Mouse (Mus musculus) liver, adult 2 months (tissue): ENCODE measurements around the gene Mfsd12. TPM values are rescaled to one million over a fixed set of nuclear protein-coding genes. Genes with fewer than 3 reads are reported as not detected.

Experiments
- DNase-seq: peaks from one replicate; pipeline ENCODE4 v3.0.0-alpha.2; 2011; ENCODE audit warnings: low read depth, low spot score; ENCODE audit errors: extremely low read depth
- H3K27ac ChIP-seq: fragments of 200-500 bp; replicated peaks from 2 replicates; pipeline ENCODE4 v1.5.1; 2012; ENCODE audit warnings: low read depth, mild to moderate bottlenecking, control low read depth, inconsistent platforms, low read length; ENCODE audit not compliant: insufficient read depth
- H3K27me3 ChIP-seq: fragments of 200-500 bp; 2 replicates; pipeline ENCODE4 v1.6.1; 2012; ENCODE audit warnings: mild to moderate bottlenecking, moderate library complexity, low read length, inconsistent platforms; ENCODE audit not compliant: control insufficient read depth, insufficient read depth
- H3K36me3 ChIP-seq: fragments of 200-500 bp; 2 replicates; pipeline ENCODE4 v1.6.1; 2012; ENCODE audit warnings: low read length, inconsistent platforms; ENCODE audit not compliant: control insufficient read depth, insufficient read depth
- H3K4me1 ChIP-seq: fragments of 200-500 bp; 2 replicates; pipeline ENCODE4 v1.6.1; 2011; ENCODE audit warnings: low read length; ENCODE audit not compliant: control insufficient read depth, insufficient read depth
- H3K4me3 ChIP-seq: fragments of 200-500 bp; 2 replicates; pipeline ENCODE4 v1.5.1; 2011; ENCODE audit warnings: low read depth, mild to moderate bottlenecking, control low read depth, low read length, moderate library complexity; ENCODE audit not compliant: insufficient read depth
- H3K79me2 ChIP-seq: fragments of 200-500 bp; 2 replicates; pipeline ENCODE4 v1.6.1; 2012; ENCODE audit warnings: inconsistent platforms, mild to moderate bottlenecking, low read length, moderate library complexity; ENCODE audit not compliant: control insufficient read depth, insufficient read depth
- H3K9ac ChIP-seq: fragments of 200-500 bp; 2 replicates; pipeline ENCODE4 v1.6.1; 2012; ENCODE audit warnings: low read depth, mild to moderate bottlenecking, control low read depth, inconsistent platforms, low read length
- CTCF ChIP-seq: fragments of 200-500 bp; IDR thresholded peaks from 2 replicates; pipeline ENCODE4 v1.5.1; 2011; ENCODE audit warnings: low read depth, low read length, control low read depth
- POLR2A ChIP-seq: fragments of 200-500 bp; IDR thresholded peaks from 2 replicates; pipeline ENCODE4 v1.6.1; 2011; ENCODE audit warnings: low read length, control low read depth; ENCODE audit not compliant: insufficient read depth; ENCODE audit errors: extremely low read depth
- WGBS: fragments of 180-500 bp; shearing (Covaris S2); methylation state at CpG from one replicate; pipeline ENCODE4 v1.1.7; 2018; 5-methylcytosine and 5-hydroxymethylcytosine counted together
- polyA plus RNA-seq: library from polyadenylated mRNA; depleted of rRNA; stranded (reverse); fragments of >200 nt; gene quantifications from 2 replicates; pipeline ENCODE4 v1.2.3, GENCODE M21; 2012
- total RNA-seq: library from RNA; depleted of rRNA; stranded (reverse); fragments of >200 nt; gene quantifications from 2 replicates; pipeline ENCODE4 v1.2.3, GENCODE M21; 2014

The Mfsd12 gene
- total and polyA plus RNA-seq, 2 experiments, result 5.3 to 12.8 TPM

DNA sequence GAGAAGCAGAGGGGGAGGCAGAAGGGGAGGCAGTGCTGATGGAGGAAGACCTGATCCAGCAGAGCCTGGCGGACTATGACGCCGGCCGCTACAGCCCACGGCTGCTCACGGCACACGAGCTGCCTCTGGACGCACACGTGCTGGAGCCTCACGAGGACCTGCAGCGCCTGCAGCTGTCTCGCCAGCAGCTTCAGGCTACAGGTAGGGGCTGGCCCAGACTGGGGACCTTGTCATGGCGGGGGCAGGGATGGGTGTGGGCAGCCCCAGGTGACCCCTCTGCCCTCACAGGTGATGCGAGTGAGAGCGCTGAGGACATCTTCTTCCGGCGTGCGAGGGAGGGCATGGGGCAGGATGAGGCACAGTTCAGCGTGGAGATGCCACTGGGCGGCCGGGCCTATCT, 32.1 kb upstream of the Mfsd12 start:
- H3K4me1 ChIP-seq, result peaks cover 2% of the 10 kb centered on the region
- 95% methylated on average over 21 of the region's 21 CpGs for WGBS
- no peak overlapping the region for H3K27ac ChIP-seq
- peaks cover 7% of the 10 kb centered on the region for H3K36me3 ChIP-seq
- TF ChIP-seq POLR2A (no peak), CTCF (no peak)
- peaks cover 9% of the 10 kb centered on the region; the same call in 1 of the 2 replicates for H3K79me2 ChIP-seq
- H3K4me3 ChIP-seq, result no peak overlapping the region
- no peak for DNase-seq
- H3K27me3 ChIP-seq, result no peaks in the 10 kb centered on the region
- no peak overlapping the region for H3K9ac ChIP-seq

DNA sequence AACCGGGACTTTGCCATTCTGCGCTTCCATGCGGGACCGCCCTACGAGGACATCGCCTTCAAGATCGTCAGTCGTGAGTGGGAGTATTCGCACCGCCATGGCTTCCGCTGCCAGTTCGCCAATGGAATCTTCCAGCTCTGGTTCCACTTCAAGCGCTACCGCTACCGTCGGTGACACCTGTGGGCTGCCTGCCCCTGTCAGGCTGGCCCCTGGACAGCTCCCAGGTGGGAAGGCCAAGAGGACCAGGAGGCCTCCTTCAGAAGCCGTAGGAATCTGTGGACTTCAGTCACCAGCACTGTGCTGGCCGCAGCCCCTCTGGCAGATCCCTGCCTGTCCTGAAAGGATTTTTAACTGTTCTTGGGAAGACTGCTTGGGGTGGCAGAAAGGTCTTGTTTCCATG, 31.5 kb upstream of the Mfsd12 start:
- Histone ChIP-seq H3K4me1 (peaks cover 2% of the 10 kb centered on the region), H3K27me3 (no peaks in the 10 kb centered on the region), H3K27ac (no peak overlapping the region), H3K4me3 (no peak overlapping the region), H3K9ac (no peak overlapping the region), H3K36me3 (peaks cover 7% of the 10 kb centered on the region), H3K79me2 (peaks cover 9% of the 10 kb centered on the region; the same call in 1 of the 2 replicates)
- DNase-seq, result no peak
- TF ChIP-seq POLR2A, result no peak
- TF ChIP-seq CTCF, result no peak
- 94% methylated on average over 18 of the region's 18 CpGs for WGBS

DNA sequence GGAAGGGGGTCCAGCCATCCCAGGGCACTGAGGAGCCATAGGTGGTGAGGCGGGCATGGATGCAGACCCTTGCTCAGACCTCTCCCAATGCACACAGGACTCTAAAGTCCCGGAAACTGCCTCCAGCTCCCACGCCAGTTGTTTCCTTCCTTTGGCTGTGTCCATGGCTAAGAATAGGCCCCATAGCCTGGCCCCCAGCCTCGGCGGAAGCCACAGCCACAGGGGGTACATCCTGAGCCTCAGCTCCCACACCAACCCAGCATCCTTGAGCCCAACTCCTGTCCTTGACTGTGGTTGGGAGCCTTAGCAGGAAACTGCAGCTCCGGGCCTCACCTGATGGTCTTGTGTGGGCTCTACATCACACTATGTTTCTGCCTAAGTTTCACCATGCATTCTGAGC, 30.4 kb upstream of the Mfsd12 start:
- peaks cover under 1% of the 10 kb centered on the region for H3K4me1 ChIP-seq
- no peak for DNase-seq
- no peak overlapping the region for H3K9ac ChIP-seq
- no peaks in the 10 kb centered on the region for H3K27me3 ChIP-seq
- H3K4me3 ChIP-seq, result no peak overlapping the region
- no peak for TF ChIP-seq POLR2A
- no peak for TF ChIP-seq CTCF
- peaks cover 7% of the 10 kb centered on the region for H3K36me3 ChIP-seq
- 65% methylated on average over 6 of the region's 6 CpGs for WGBS
- peaks cover 6% of the 10 kb centered on the region; the same call in 1 of the 2 replicates for H3K79me2 ChIP-seq
- peak overlapping the region; percentile 47 for H3K27ac ChIP-seq

DNA sequence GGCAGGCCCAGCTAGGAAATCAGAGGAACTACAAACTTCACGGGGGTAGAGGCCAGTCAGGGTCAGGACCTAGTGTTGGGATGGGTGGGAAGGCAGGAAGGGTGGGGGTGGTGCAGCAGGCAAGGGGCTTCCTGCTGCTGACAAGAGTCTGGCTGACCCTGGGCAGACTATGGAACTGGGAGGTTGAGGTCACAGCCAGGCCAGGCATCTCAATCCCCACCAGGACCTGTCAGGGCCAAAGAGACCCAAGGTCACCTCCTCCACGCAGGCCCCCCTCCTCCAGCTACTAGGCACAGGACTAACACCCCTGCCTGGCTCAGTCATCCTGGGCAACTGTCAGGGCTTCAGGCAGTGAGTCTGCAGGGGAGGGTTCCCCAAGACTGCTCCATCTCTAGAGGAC, 29.3 kb upstream of the Mfsd12 start:
- no peak for DNase-seq
- H3K36me3 ChIP-seq, result peaks cover 7% of the 10 kb centered on the region
- TF ChIP-seq POLR2A (no peak), CTCF (no peak)
- peak overlapping the region; percentile 37; the same call in 1 of the 2 replicates for H3K4me3 ChIP-seq
- H3K4me1 ChIP-seq, result no peaks in the 10 kb centered on the region; the same call in 1 of the 2 replicates
- H3K27me3 ChIP-seq, result no peaks in the 10 kb centered on the region
- 0 out of 2 replicates have a peak overlapping the region, but pooled peaks have one; percentile 5 for H3K9ac ChIP-seq
- 18% methylated on average over 2 of the region's 2 CpGs for WGBS
- H3K79me2 ChIP-seq, result 0 out of 2 replicates have a peak, but pooled peaks cover under 1% of the 10 kb centered on the region
- H3K27ac ChIP-seq, result peak overlapping the region; percentile 61

DNA sequence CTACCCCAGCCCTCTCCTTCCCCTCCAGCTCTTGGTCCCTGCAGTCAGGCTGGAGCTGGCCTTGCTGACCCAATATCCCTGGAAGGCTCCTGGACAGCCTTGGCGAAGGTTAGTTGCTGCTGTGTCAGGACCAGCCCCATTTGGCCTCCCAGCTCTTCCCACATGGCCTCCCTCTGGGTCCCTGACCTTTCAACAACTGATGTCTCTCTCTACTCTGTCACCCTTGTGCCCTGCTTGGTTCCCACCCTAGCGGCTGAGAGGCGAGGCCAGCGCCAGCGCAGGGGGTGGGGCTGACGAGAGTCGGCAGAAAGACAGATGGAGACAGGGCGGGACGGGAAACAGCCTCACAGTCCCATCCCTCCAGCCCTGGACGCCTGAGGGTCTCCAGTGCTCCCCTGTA, 28.9 kb upstream of the Mfsd12 start, which contains the start of gene Tbxa2r:
TSS of gene Tbxa2r (plus strand) at position 346 of the 400 bp plus-strand sequence.
- no peak for DNase-seq

DNA sequence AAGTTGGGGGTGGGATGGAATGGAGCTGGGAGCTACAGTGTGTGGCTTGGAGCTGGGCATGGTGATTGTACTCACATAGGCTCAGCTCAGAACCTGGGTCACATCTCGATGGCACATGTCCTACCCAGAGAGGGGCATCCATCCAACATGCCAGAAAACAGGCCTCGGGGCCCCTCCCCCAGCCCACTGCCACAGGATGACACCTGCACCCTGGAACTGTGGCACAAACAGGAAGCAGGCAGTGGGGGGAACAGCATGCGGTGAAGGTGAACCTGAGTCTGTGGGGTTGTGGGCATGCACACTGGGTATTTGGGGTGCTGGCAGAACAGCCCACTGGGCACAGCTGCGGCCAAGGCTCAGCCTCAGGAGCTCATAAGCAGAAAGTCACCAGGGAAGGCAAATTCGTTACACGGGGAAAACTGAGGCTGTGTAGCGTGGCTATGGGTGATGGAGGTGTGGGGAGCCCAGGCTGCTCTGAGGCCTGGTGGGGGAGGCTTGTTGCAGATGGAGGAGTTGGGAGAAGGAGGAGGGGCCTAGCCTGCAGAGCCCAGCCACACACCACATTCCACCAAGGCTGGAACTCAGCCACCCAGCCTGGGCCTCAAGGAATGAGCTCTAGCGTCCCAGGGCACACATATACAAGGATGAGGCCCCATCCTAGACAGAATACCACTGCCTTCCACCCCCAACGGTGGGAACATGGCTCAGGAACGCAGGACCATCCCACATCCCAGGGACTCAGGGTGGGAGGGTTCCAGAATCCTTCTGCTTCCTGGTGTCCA, 27.9 kb upstream of the Mfsd12 start:
- Histone ChIP-seq H3K79me2 (no peaks in the 10 kb centered on the region), H3K4me1 (no peaks in the 10 kb centered on the region; the same call in 1 of the 2 replicates), H3K27me3 (no peaks in the 10 kb centered on the region), H3K36me3 (peaks cover 7% of the 10 kb centered on the region), H3K4me3 (peak overlapping the region; percentile 40; the same call in 1 of the 2 replicates), H3K27ac (peak overlapping the region; percentile 61), H3K9ac (peak overlapping the region; percentile 52)
- 67% methylated on average over 10 of the region's 10 CpGs for WGBS
- DNase-seq, result no peak
- TF ChIP-seq POLR2A (no peak), CTCF (no peak)

More for the DNA sequence above, 28.9 kb upstream of the Mfsd12 start, which contains the start of gene Tbxa2r:
- peak within 1 kb of the TSS; percentile 40; the same call in 1 of the 2 replicates for H3K4me3 ChIP-seq
- peak within 1 kb of the TSS; percentile 61 for H3K27ac ChIP-seq
- H3K4me1 ChIP-seq, result no peaks in the 10 kb centered on the region; the same call in 1 of the 2 replicates
- TF ChIP-seq POLR2A, result 0 out of 2 replicates have a peak, but pooled peaks have one; percentile 23
- no peak for TF ChIP-seq CTCF
- H3K9ac ChIP-seq, result peak within 1 kb of the TSS; percentile 52
- H3K79me2 ChIP-seq, result no peaks in the 10 kb centered on the region
- peaks cover 7% of the 10 kb centered on the region for H3K36me3 ChIP-seq
- 40% methylated on average over 10 of the region's 10 CpGs for WGBS
- no peaks in the 10 kb centered on the region for H3K27me3 ChIP-seq
